Mouse (Mus musculus) heart, postnatal 0 days (tissue): ENCODE results near the gene Dpp9. TPM values are rescaled to one million over a fixed set of nuclear protein-coding genes. Genes with fewer than 3 reads are reported as not detected.

Experiments used
- ATAC-seq: fragments of 200-750 bp; cut with Nextera tagmentation; 2 replicates; pipeline ENCODE4 v1.8.0; 2017; ENCODE audit warnings: low read depth, moderate number of reproducible peaks, moderate library complexity; ENCODE audit not compliant: insufficient read depth
- DNase-seq: peaks from one replicate; pipeline ENCODE4 v3.0.0-alpha.2; 2016; ENCODE audit warnings: low spot score
- H3K27ac ChIP-seq: fragments of 300-500 bp; sonication (generic); 2 replicates; pipeline ENCODE4 v1.5.1; 2014; ENCODE audit warnings: low read depth, mild to moderate bottlenecking
- H3K27me3 ChIP-seq: fragments of 300-500 bp; sonication (generic); 2 replicates; pipeline ENCODE4 v1.6.1; 2014; ENCODE audit warnings: low read length, mixed read lengths; ENCODE audit not compliant: control insufficient read depth, insufficient read depth
- H3K36me3 ChIP-seq: fragments of 300-500 bp; sonication (generic); replicated peaks from 2 replicates; pipeline ENCODE4 v1.6.1; 2014; ENCODE audit warnings: low read length, mixed read lengths; ENCODE audit not compliant: control insufficient read depth, insufficient read depth
- H3K4me1 ChIP-seq: fragments of 300-500 bp; sonication (generic); 2 replicates; pipeline ENCODE4 v1.6.1; 2014; ENCODE audit warnings: antibody characterized with exemption; ENCODE audit not compliant: control insufficient read depth, insufficient read depth
- H3K4me2 ChIP-seq: fragments of 300-500 bp; sonication (generic); 2 replicates; pipeline ENCODE4 v1.6.1; 2014; ENCODE audit warnings: low read depth, mild to moderate bottlenecking, low read length, moderate library complexity
- H3K4me3 ChIP-seq: fragments of 300-500 bp; sonication (generic); 2 replicates; pipeline ENCODE4 v1.5.1; 2014; ENCODE audit warnings: low read depth, low read length
- H3K9ac ChIP-seq: fragments of 300-500 bp; sonication (generic); replicated peaks from 2 replicates; pipeline ENCODE4 v1.6.1; 2014; ENCODE audit warnings: low read depth, low read length, mixed read lengths
- H3K9me3 ChIP-seq: fragments of 300-500 bp; sonication (generic); replicated peaks from 2 replicates; pipeline ENCODE4 v1.6.1; 2016; ENCODE audit warnings: low read length; ENCODE audit not compliant: control insufficient read depth
- CTCF ChIP-seq: IDR thresholded peaks from 2 replicates; pipeline ENCODE4 v1.5.1; 2016; ENCODE audit warnings: antibody characterized with exemption, control low read depth, low read depth
- EP300 ChIP-seq: IDR thresholded peaks from 2 replicates; pipeline ENCODE4 v1.6.1; 2016; ENCODE audit warnings: antibody characterized with exemption, low read depth
- WGBS: fragments of 180-500 bp; shearing (Covaris S2); extraction: QIAGEN DNeasy Blood & Tissue Kit; methylation state at CpG from one replicate; pipeline ENCODE4 v1.1.7; 2014; 5-methylcytosine and 5-hydroxymethylcytosine counted together
- polyA plus RNA-seq: library from polyadenylated mRNA; unstranded; fragments of >200 nt; fragmentation: Nextera tagmentation; extraction: Ambion mirVana; gene quantifications from 2 replicates; pipeline ENCODE4 v1.2.1, GENCODE M21; 2015
- total RNA-seq: library from RNA; depleted of rRNA; stranded (reverse); fragments of >200 nt; gene quantifications from 2 replicates; pipeline ENCODE4 v1.2.3, GENCODE M21; 2014; ENCODE audit warnings: low replicate concordance

Gene Dpp9
- total and polyA plus RNA-seq, 2 experiments from 2014 or later, result 13.3 to 29.0 TPM

DNA sequence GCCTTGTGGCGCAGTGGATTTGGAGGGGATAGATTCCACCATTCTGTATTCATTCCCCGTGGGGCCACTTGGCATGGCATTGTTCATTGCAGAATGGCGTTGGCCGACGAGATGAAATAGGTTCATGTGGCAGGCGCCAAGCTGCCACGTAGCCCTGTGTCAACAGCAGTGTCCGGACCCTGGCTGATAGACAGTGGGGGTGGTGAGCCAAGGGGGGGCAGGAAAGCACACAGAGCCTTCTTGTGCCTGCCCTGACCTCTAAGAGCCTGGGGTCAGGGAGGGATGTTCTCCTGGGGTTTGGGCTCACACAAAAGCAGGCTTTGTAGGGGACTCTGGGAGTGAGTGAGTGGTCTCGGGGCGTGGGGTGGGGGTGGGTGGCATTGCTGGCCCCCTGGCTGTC is 48.1 kb downstream of the Dpp9 start:
- 59% methylated on average over 10 of the region's 10 CpGs for WGBS
- Histone ChIP-seq H3K4me2 (peak overlapping the region; percentile 12; the same call in 1 of the 2 replicates), H3K27ac (peak overlapping the region; percentile 80), H3K27me3 (no peaks in the 10 kb centered on the region), H3K9me3 (no peaks in the 10 kb centered on the region), H3K9ac (no peak overlapping the region), H3K4me3 (no peak overlapping the region), H3K36me3 (peaks cover 16% of the 10 kb centered on the region), H3K4me1 (peaks cover 3% of the 10 kb centered on the region; the same call in 1 of the 2 replicates)
- no peak for TF ChIP-seq EP300
- no peak for TF ChIP-seq CTCF
- DNase-seq (no peak), ATAC-seq (no peak)

DNA sequence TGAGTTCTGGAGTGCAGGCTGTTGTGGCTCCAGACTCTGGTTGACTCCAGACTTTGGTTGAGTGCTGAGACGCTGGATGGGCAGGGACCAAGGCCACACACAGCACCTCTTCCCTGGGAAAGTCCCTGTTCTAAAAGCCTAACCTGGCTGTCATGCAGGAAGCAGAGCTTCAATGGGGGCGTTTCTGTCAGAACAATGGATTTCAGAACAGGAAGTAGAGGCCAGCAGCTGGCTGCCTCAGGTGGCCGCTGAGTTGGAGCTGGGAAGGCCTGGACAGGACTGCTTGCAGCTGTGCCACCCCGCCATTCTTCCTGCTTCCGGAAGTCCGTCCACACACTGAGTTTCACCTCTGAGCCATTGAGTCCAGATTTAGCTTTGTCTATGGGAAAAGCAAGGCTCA is 48.9 kb downstream of the Dpp9 start:
- 0 out of 2 replicates have a peak overlapping the region, but pooled peaks have one; percentile 12 for H3K4me2 ChIP-seq
- peaks cover 11% of the 10 kb centered on the region for H3K36me3 ChIP-seq
- H3K4me3 ChIP-seq, result no peak overlapping the region
- no peak overlapping the region for H3K9ac ChIP-seq
- TF ChIP-seq EP300 (peak; percentile 72), CTCF (no peak)
- no peaks in the 10 kb centered on the region for H3K9me3 ChIP-seq
- H3K4me1 ChIP-seq, result peaks cover 3% of the 10 kb centered on the region; the same call in 1 of the 2 replicates
- peak overlapping the region; percentile 80 for H3K27ac ChIP-seq
- DNase-seq (no peak), ATAC-seq (peak; percentile 57)
- no peaks in the 10 kb centered on the region for H3K27me3 ChIP-seq
- WGBS, result 47% methylated on average over 6 of the region's 6 CpGs

GRCm38 (mm10) chr17:56165671-56166070 is 53.0 kb downstream of the Dpp9 start:
- Histone ChIP-seq H3K4me2 (no peak overlapping the region), H3K27ac (no peak overlapping the region), H3K9me3 (no peaks in the 10 kb centered on the region), H3K4me1 (peaks cover 12% of the 10 kb centered on the region; the same call in 1 of the 2 replicates), H3K9ac (no peak overlapping the region), H3K4me3 (no peak overlapping the region), H3K27me3 (no peaks in the 10 kb centered on the region), H3K36me3 (no peaks in the 10 kb centered on the region)
- TF ChIP-seq EP300, result no peak
- TF ChIP-seq CTCF, result no peak
- no peak for DNase-seq
- no peak for ATAC-seq
- 68% methylated on average over 11 of the region's 11 CpGs for WGBS

DNA sequence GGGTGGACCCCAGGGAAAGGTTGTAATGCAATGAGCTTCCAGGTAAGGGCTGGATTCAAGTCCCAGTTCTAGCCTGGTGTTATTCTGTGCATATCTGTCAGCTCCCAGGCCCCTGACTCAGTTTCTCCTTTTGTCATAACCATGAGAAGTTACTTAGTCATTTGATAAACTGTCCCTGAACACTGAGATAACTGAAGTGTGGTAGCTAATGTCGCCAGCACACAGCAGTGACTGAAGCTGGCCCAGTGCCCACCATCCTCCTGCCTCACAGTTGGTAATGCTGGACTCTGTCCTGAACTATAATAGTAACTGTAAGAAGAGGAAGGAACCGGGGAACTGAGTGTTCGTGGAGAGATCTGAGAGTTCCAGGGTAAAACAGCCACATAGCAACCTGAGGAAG is 54.2 kb downstream of the Dpp9 start:
- Histone ChIP-seq H3K4me3 (no peak overlapping the region), H3K4me1 (peaks cover 9% of the 10 kb centered on the region; the same call in 1 of the 2 replicates), H3K4me2 (no peak overlapping the region), H3K27ac (no peak overlapping the region), H3K36me3 (no peaks in the 10 kb centered on the region), H3K9me3 (no peaks in the 10 kb centered on the region), H3K9ac (no peak overlapping the region), H3K27me3 (no peaks in the 10 kb centered on the region)
- no peak for ATAC-seq
- TF ChIP-seq EP300 (no peak), CTCF (no peak)
- DNase-seq, result no peak
- 33% methylated on average over 3 of the region's 3 CpGs for WGBS

DNA sequence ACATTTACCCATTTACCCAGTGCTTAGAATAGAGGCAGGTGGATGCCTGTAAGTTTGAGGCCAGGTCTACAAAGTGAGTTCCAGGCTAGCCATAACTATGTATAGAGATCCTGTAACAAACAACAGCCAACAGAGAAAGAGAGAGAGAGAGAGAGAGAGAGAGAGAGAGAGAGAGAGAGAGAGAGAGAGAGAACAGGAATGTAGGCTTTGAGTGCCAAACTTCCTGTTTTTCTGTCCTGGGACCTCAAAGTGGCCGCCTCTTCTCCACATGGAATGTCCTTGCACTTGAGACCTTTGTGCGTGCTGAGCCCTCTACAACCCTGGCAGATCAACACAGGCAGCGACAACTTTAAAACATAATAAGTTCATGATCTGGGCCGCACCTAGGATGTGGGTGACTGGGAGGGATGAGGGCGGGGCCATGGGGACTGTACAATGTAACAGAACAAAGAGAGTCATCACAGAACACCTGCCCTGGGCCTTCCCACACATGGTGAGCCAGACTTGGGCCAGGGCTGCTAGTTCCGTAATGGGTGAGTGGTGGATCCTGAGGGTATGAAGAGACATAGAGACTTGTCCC is 55.1 kb downstream of the Dpp9 start:
- DNase-seq (no peak), ATAC-seq (no peak)
- 55% methylated on average over 6 of the region's 6 CpGs for WGBS
- Histone ChIP-seq H3K4me2 (peak overlapping the region; percentile 71), H3K4me1 (peaks cover 9% of the 10 kb centered on the region; the same call in 1 of the 2 replicates), H3K27ac (peak overlapping the region; percentile 28; the same call in 1 of the 2 replicates), H3K4me3 (peak overlapping the region; percentile 45), H3K27me3 (peaks cover 5% of the 10 kb centered on the region; the same call in 1 of the 2 replicates), H3K9ac (peak overlapping the region; percentile 6; the same call in 1 of the 2 replicates), H3K36me3 (no peaks in the 10 kb centered on the region), H3K9me3 (no peaks in the 10 kb centered on the region)
- TF ChIP-seq EP300 (no peak), CTCF (no peak)
